Comparison of ENCODE assay signal across 21 mouse cellular contexts in genomic region chr15:102483136-102483535, GRCm38 (mm10). TPM values are rescaled to one million over a fixed set of nuclear protein-coding genes. Genes with fewer than 3 reads are reported as not detected.
"Had no signal": no experiment of that assay in that cellular context is flagged by ENCODE, and none has a peak within 500 bp of the region (broad histone marks: within the 10 kb centered on the region; RNA-seq: fewer than 3 reads in every experiment).

No protein-coding gene starts in this region.

- H3K4me2 ChIP-seq: liver, embryonic 11.5 days; liver, embryonic 15.5 days; lung, embryonic 14.5 days; neural tube, embryonic 12.5 days had no signal

- H3K9me3 ChIP-seq: limb, embryonic 10.5 days; liver, embryonic 15.5 days; midbrain, embryonic 10.5 days; neural tube, embryonic 12.5 days had no signal

- H3K27me3 ChIP-seq: liver, embryonic 15.5 days; neural tube, embryonic 12.5 days had no signal

- H3K4me1 ChIP-seq: limb, embryonic 10.5 days; liver, embryonic 15.5 days; midbrain, embryonic 10.5 days; neural tube, embryonic 12.5 days had no signal

- H3K27ac ChIP-seq: left cerebral cortex, adult 2 months; limb, embryonic 10.5 days; liver, embryonic 15.5 days; midbrain, embryonic 10.5 days; neural tube, embryonic 12.5 days had no signal

- DNase-seq: kidney, postnatal 25 days; lung, embryonic 14.5 days; lung, postnatal 10 days; lung, postnatal 4 days; midbrain, embryonic 14.5 days; right cerebral cortex, postnatal 4 days; spleen, adult 18-20 months; thymus, adult 18-20 months; thymus, postnatal 14 days had no signal

- H3K4me3 ChIP-seq: left cerebral cortex, adult 2 months; limb, embryonic 10.5 days; liver, embryonic 15.5 days; midbrain, embryonic 10.5 days; neural tube, embryonic 12.5 days had no signal

- H3K9ac ChIP-seq: liver, embryonic 15.5 days; lung, embryonic 14.5 days; neural tube, embryonic 12.5 days had no signal

RNA-seq across cellular contexts. Expression of gene Gm10337, which starts 20.4 kb away (rescaled TPM):
- total RNA-seq: layer of hippocampus, postnatal 25 days; left cerebral cortex, adult 2 months; left cerebral cortex, postnatal 14 days; megakaryocyte, adult 5-6 weeks; neutrophil, adult 5-6 weeks had no signal
- polyA plus RNA-seq: limb, embryonic 14.5 days; liver, embryonic 11.5 days; liver, embryonic 15.5 days; lung, embryonic 14.5 days; midbrain, embryonic 10.5 days; midbrain, embryonic 14.5 days; neural tube, embryonic 12.5 days; urinary bladder, adult 2 months had no signal
